Mouse (Mus musculus): ENCODE results near the gene Tex28.
"Not testable (repeated sequence)": the region's sequence is repeated elsewhere in the genome, so short reads cannot be mapped to it uniquely, and the experiment has no call there.

The Tex28 gene

GRCm38 (mm10) chrX:74167738-74168137, at the start of gene Tex28:
Gene Tex28 (minus strand): TSS chrX:74167838.
- DNase-seq (ENCODE audit: low spot score in 2 of 2): no peak

GRCm38 (mm10) chrX:74203556-74203955, 35.9 kb upstream of the Tex28 start:
- DNase-seq (ENCODE audit: low spot score in 2 of 2): no peak

- no peak for DNase-seq (ENCODE audit: low spot score in 2 of 2)
Measured at GRCm38 (mm10) chrX:74176959-74177358, 9.3 kb upstream of the Tex28 start, which contains the start of gene Tktl1. Gene Tktl1 (plus strand): TSS chrX:74177259.

- DNase-seq (ENCODE audit: low spot score in 2 of 2): not testable (repeated sequence)
Measured at GRCm38 (mm10) chrX:74135263-74135662, 32.4 kb downstream of the Tex28 start, which contains the start of gene Mecp2. Gene Mecp2 (minus strand): TSS chrX:74135363.

- no peak for DNase-seq (ENCODE audit: low spot score in 2 of 2)
Measured at GRCm38 (mm10) chrX:74127164-74127563, 40.5 kb downstream of the Tex28 start, which contains the start of gene Opn1mw. Gene Opn1mw (plus strand): TSS chrX:74127464.

- peak in 1 of 2 experiments; percentile 45 for DNase-seq (ENCODE audit: low spot score in 2 of 2)
Measured at GRCm38 (mm10) chrX:74124975-74125374, 42.7 kb downstream of the Tex28 start.

GRCm38 (mm10) chrX:74115511-74115910, 52.1 kb downstream of the Tex28 start:
- DNase-seq (ENCODE audit: low spot score in 2 of 2): peak; percentile 34 to 75

GRCm38 (mm10) chrX:74114036-74114435, 53.6 kb downstream of the Tex28 start:
- DNase-seq (ENCODE audit: low spot score in 2 of 2): no peak

GRCm38 (mm10) chrX:74108747-74109146, 58.9 kb downstream of the Tex28 start:
- DNase-seq (ENCODE audit: low spot score in 2 of 2): no peak

- no peak for DNase-seq (ENCODE audit: low spot score in 2 of 2)
Measured at GRCm38 (mm10) chrX:74105916-74106315, 61.7 kb downstream of the Tex28 start.

GRCm38 (mm10) chrX:74103457-74104188, 64.0 kb downstream of the Tex28 start:
- no peak for DNase-seq (ENCODE audit: low spot score in 2 of 2)

Data from spleen, postnatal 10 days (tissue).